Mouse (Mus musculus) megakaryocyte, embryonic 14.5 days (primary cell): ENCODE data around the gene Trmo. TPM values are rescaled to one million over a fixed set of nuclear protein-coding genes. Genes with fewer than 3 reads are reported as not detected.

ENCODE experiments used
- H3K27me3 ChIP-seq: replicated peaks from 2 replicates; pipeline ENCODE3; 2012; ENCODE audit warnings: inconsistent platforms
- H3K36me3 ChIP-seq: replicated peaks from 2 replicates; pipeline ENCODE3; 2012; ENCODE audit warnings: low read length, inconsistent platforms, mixed read lengths
- H3K4me1 ChIP-seq: 2 replicates; pipeline ENCODE4 v1.6.1; 2012; ENCODE audit warnings: inconsistent platforms
- H3K4me3 ChIP-seq: replicated peaks from 2 replicates; pipeline ENCODE3; 2012; ENCODE audit warnings: moderate library complexity, mild to moderate bottlenecking, inconsistent platforms
- H3K9me3 ChIP-seq: 2 replicates; pipeline ENCODE4 v1.6.1; 2012; ENCODE audit warnings: inconsistent platforms
- FLI1 ChIP-seq: IDR thresholded peaks from 2 replicates; pipeline ENCODE4 v1.6.1; 2012; ENCODE audit warnings: low read length, inconsistent platforms, mixed read lengths
- GATA1 ChIP-seq: IDR thresholded peaks from 3 replicates; pipeline ENCODE4 v1.6.1; 2012; ENCODE audit warnings: mixed read lengths, low read length, inconsistent platforms, borderline replicate concordance
- polyA plus RNA-seq: library from polyadenylated mRNA; stranded (reverse); fragments of >175 nt; gene quantifications from 2 replicates; pipeline ENCODE4 v1.2.3, GENCODE M21; 2012; ENCODE audit warnings: low replicate concordance; ENCODE audit not compliant: insufficient read depth

Gene Trmo
- polyA plus RNA-seq, result 1.5 and 3.7 TPM in 2 replicates

- H3K4me1 ChIP-seq, result peaks cover 32% of the 10 kb centered on the region
- no peaks in the 10 kb centered on the region for H3K27me3 ChIP-seq
- TF ChIP-seq FLI1, result peak; percentile 31; the same call in 1 of the 2 replicates
- TF ChIP-seq GATA1, result no peak
- H3K36me3 ChIP-seq, result peaks cover 60% of the 10 kb centered on the region
- H3K4me3 ChIP-seq, result peak within 1 kb of the TSS; percentile 96
- H3K9me3 ChIP-seq, result no peaks in the 10 kb centered on the region
These were observed at the start of gene Trmo for GRCm38 (mm10) chr4:46389013-46389611. TSS of gene Trmo (minus strand) at chr4:46389437.

DNA sequence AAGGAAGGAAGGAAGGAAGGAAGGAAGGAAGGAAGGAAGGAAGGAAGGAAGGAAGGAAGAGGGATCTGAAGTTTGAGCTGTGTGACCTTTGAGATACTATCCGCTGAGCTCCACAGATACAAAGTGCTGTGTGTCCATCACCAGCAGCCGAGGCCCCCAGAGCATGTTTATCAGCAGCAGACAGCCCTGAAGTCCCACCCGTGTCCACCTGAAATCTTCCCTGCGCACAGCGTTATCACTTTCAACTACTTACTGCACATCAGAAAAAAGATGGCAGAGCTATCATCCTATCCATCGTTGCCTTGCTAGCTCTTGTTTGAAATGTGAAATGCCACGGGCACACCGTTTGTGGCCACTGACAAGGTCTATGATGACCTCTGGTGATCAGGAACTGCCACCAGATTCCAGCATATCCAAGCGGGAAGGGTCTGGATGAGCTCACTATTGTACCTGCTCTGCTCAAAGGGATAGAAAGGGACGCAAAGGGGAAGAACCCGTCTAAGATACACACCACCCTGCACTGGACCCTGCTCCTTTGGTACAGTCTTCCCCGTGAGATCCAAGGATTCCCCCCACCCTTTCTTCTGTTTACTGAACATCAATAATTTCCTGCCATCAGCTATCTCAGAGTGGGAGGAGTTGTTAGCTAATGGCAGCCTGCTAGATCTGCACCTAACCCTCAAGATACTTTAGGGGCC, 43.3 kb upstream of the Trmo start:
- TF ChIP-seq GATA1, result no peak
- TF ChIP-seq FLI1, result no peak
- Histone ChIP-seq H3K9me3 (no peaks in the 10 kb centered on the region), H3K27me3 (peaks cover 4% of the 10 kb centered on the region), H3K4me1 (peaks cover under 1% of the 10 kb centered on the region; the same call in 1 of the 2 replicates), H3K4me3 (no peak overlapping the region), H3K36me3 (no peaks in the 10 kb centered on the region)

GRCm38 (mm10) chr4:46428903-46429499, 39.8 kb upstream of the Trmo start:
- Histone ChIP-seq H3K9me3 (peaks cover 3% of the 10 kb centered on the region; the same call in 1 of the 2 replicates), H3K36me3 (no peaks in the 10 kb centered on the region), H3K4me1 (peaks cover 4% of the 10 kb centered on the region; the same call in 1 of the 2 replicates), H3K4me3 (no peak overlapping the region), H3K27me3 (peaks cover 8% of the 10 kb centered on the region)
- TF ChIP-seq FLI1 (no peak), GATA1 (no peak)

GRCm38 (mm10) chr4:46422625-46423024, 33.4 kb upstream of the Trmo start:
- TF ChIP-seq FLI1, result no peak
- TF ChIP-seq GATA1, result no peak
- H3K36me3 ChIP-seq, result no peaks in the 10 kb centered on the region
- H3K4me1 ChIP-seq, result peaks cover 41% of the 10 kb centered on the region
- H3K4me3 ChIP-seq, result no peak overlapping the region
- H3K27me3 ChIP-seq, result peaks cover 4% of the 10 kb centered on the region
- peaks cover 3% of the 10 kb centered on the region; the same call in 1 of the 2 replicates for H3K9me3 ChIP-seq

- H3K4me3 ChIP-seq, result no peak overlapping the region
- TF ChIP-seq FLI1 (no peak), GATA1 (no peak)
- H3K36me3 ChIP-seq, result no peaks in the 10 kb centered on the region
- no peaks in the 10 kb centered on the region for H3K27me3 ChIP-seq
- peaks cover 2% of the 10 kb centered on the region; the same call in 1 of the 2 replicates for H3K9me3 ChIP-seq
- H3K4me1 ChIP-seq, result peaks cover 55% of the 10 kb centered on the region
These were observed 29.6 kb upstream of the Trmo start for GRCm38 (mm10) chr4:46418851-46419250.

GRCm38 (mm10) chr4:46417491-46417890, 28.3 kb upstream of the Trmo start:
- TF ChIP-seq FLI1 (no peak), GATA1 (no peak)
- Histone ChIP-seq H3K4me1 (peaks cover 56% of the 10 kb centered on the region), H3K36me3 (no peaks in the 10 kb centered on the region), H3K9me3 (peaks cover 2% of the 10 kb centered on the region; the same call in 1 of the 2 replicates), H3K27me3 (no peaks in the 10 kb centered on the region), H3K4me3 (no peak overlapping the region)

GRCm38 (mm10) chr4:46413406-46413805, 24.2 kb upstream of the Trmo start, which contains the start of gene Hemgn:
TSS of gene Hemgn (minus strand) at chr4:46413506.
- Histone ChIP-seq H3K4me1 (peaks cover 76% of the 10 kb centered on the region), H3K4me3 (peak within 1 kb of the TSS; percentile 50), H3K9me3 (peaks cover 2% of the 10 kb centered on the region; the same call in 1 of the 2 replicates), H3K36me3 (no peaks in the 10 kb centered on the region), H3K27me3 (no peaks in the 10 kb centered on the region)
- TF ChIP-seq GATA1, result no peak
- no peak for TF ChIP-seq FLI1

DNA sequence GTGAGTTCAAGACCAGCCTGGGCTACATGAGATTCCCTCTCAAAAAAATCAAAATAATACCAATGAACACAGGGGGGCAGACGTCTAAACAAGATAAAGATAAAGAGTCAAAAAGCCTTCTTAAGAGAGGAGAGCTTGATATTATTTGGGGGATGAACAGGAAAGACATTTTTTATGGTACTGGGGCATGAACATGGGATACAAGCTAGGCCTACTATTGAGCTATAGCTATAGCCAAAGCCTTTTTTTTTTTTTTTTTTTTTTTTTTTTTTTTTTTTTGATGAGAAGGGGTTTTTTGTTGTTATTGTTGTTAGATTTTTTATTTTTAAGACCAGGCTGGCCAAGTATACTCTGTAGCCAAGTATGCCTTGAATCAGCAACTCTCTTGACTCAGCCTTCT, 22.9 kb upstream of the Trmo start:
- TF ChIP-seq FLI1 (no peak), GATA1 (no peak)
- H3K4me3 ChIP-seq, result peak overlapping the region; percentile 78
- peaks cover 74% of the 10 kb centered on the region for H3K4me1 ChIP-seq
- H3K36me3 ChIP-seq, result no peaks in the 10 kb centered on the region
- no peaks in the 10 kb centered on the region for H3K27me3 ChIP-seq
- H3K9me3 ChIP-seq, result peaks cover 2% of the 10 kb centered on the region; the same call in 1 of the 2 replicates

DNA sequence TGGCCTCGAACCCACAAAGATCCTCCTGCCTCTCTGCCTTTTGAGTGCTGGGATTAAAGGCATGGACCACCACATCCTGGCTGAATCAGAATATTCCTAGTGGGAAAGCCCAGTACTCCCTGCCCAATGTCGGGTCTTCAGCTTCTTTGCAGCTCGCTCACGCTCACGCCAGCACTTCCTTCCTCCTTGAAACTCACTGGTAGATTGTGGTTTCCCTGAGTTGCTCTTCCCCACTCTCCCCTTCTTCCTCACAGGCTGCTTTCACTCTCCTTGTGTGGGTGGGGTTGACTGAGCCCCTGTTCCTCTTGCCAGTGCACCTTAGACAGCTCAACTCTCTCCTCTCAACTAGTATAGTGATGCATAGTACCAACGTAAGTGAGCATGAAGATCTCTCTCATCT, 22.3 kb upstream of the Trmo start:
- Histone ChIP-seq H3K9me3 (peaks cover 2% of the 10 kb centered on the region; the same call in 1 of the 2 replicates), H3K4me1 (peaks cover 77% of the 10 kb centered on the region), H3K4me3 (peak overlapping the region; percentile 78), H3K27me3 (no peaks in the 10 kb centered on the region), H3K36me3 (no peaks in the 10 kb centered on the region)
- TF ChIP-seq GATA1 (no peak), FLI1 (no peak)
